Mouse (Mus musculus) ES-Bruce4 (cell line): ENCODE data around the gene Atp6v0a4. TPM values are rescaled to one million over a fixed set of nuclear protein-coding genes. Genes with fewer than 3 reads are reported as not detected.

Experiments
- H3K27ac ChIP-seq: 2 replicates; pipeline ENCODE4 v1.5.1; 2012; ENCODE audit warnings: low read length, inconsistent platforms; ENCODE audit not compliant: insufficient read depth
- H3K27me3 ChIP-seq: 2 replicates; pipeline ENCODE4 v1.6.1; 2012; ENCODE audit warnings: mild to moderate bottlenecking, low read length, inconsistent platforms; ENCODE audit not compliant: control insufficient read depth, poor library complexity, insufficient read depth, severe bottlenecking
- H3K36me3 ChIP-seq: 2 replicates; pipeline ENCODE4 v1.6.1; 2012; ENCODE audit warnings: inconsistent platforms, mild to moderate bottlenecking, low read length, moderate library complexity; ENCODE audit not compliant: control insufficient read depth, poor library complexity, insufficient read depth, severe bottlenecking
- H3K4me1 ChIP-seq: one replicate; pipeline ENCODE4 v1.8.1; 2011; ENCODE audit warnings: low read length; ENCODE audit not compliant: control insufficient read depth, insufficient read depth
- H3K4me3 ChIP-seq: 2 replicates; pipeline ENCODE4 v1.5.1; 2011; ENCODE audit warnings: low read depth, mild to moderate bottlenecking, low read length
- H3K9ac ChIP-seq: 2 replicates; pipeline ENCODE4 v1.6.1; 2012; ENCODE audit warnings: low read depth, mild to moderate bottlenecking, inconsistent platforms; ENCODE audit not compliant: poor library complexity, severe bottlenecking
- H3K9me3 ChIP-seq: replicated peaks from 2 replicates; pipeline ENCODE4 v1.6.1; 2012; ENCODE audit warnings: mild to moderate bottlenecking, low read length, inconsistent platforms; ENCODE audit not compliant: control insufficient read depth, poor library complexity, insufficient read depth, severe bottlenecking
- CTCF ChIP-seq: IDR thresholded peaks from one replicate; pipeline ENCODE4 v1.8.1; 2011; ENCODE audit warnings: low read depth, low read length
- EP300 ChIP-seq: IDR thresholded peaks from 2 replicates; pipeline ENCODE4 v1.6.1; 2011; ENCODE audit warnings: low read depth, low read length; ENCODE audit not compliant: insufficient read depth
- POLR2A ChIP-seq: IDR thresholded peaks from one replicate; pipeline ENCODE4 v1.8.1; 2011; ENCODE audit warnings: low read length; ENCODE audit not compliant: insufficient read depth
- polyA plus RNA-seq: library from polyadenylated mRNA; stranded (reverse); fragments of >200 nt; gene quantifications from 2 replicates; pipeline ENCODE4 v1.2.4, GENCODE M21; 2011; ENCODE audit warnings: low read depth; ENCODE audit not compliant: missing spikeins, insufficient read depth, insufficient read length

The Atp6v0a4 gene
- polyA plus RNA-seq, 1 experiment = 6.1 TPM

DNA sequence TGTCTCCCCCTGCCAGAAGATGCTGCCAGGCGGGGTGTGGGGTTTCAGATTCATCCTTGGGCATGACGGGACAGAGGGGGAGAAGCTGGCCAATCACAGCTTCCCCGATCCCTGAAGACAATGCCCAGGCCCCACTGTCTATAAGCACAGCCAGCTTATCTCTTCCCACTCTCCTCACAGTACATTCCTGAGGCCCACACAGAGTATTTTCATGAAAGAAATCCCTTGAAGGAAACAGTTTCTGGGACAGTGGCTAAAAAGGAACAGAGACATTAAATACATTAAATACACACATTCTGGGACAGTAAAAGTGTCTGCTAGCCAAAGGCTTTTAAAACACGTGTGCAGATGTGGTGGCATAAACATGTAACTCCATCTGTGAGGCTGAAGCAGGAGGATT, 44.0 kb downstream of the Atp6v0a4 start:
- no peaks in the 10 kb centered on the region for H3K9me3 ChIP-seq
- H3K27me3 ChIP-seq = no peaks in the 10 kb centered on the region
- no peaks in the 10 kb centered on the region for H3K36me3 ChIP-seq
- H3K27ac ChIP-seq = no peak overlapping the region
- no peak overlapping the region for H3K9ac ChIP-seq
- no peaks in the 10 kb centered on the region for H3K4me1 ChIP-seq
- TF ChIP-seq EP300 = no peak
- no peak for TF ChIP-seq POLR2A
- H3K4me3 ChIP-seq = no peak overlapping the region

DNA sequence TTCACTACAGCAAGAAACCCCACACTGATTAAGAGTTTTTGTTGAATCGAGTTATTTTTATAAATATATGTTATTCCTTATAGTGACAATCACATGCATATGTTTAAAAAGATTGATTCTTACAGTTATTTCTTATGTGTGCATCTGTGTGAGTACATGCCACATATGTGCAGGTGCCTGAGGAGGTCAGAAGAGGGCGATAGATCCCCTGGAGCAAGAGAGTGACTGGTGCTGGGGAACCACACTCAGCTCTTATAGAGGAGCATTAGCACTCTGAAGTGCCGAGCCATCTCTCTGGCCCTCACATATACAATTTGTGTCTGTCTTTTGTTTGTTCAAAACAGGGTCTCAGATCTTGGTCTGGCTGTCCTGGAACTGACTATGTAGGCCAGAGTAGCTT, 50.8 kb downstream of the Atp6v0a4 start:
- H3K27me3 ChIP-seq = no peaks in the 10 kb centered on the region
- H3K9me3 ChIP-seq = no peaks in the 10 kb centered on the region
- H3K27ac ChIP-seq = no peak overlapping the region
- no peak overlapping the region for H3K4me3 ChIP-seq
- H3K36me3 ChIP-seq = no peaks in the 10 kb centered on the region
- no peaks in the 10 kb centered on the region for H3K4me1 ChIP-seq
- TF ChIP-seq CTCF (peak; percentile 11), POLR2A (no peak)
- H3K9ac ChIP-seq = no peak overlapping the region

- no peak for TF ChIP-seq POLR2A
- no peak for TF ChIP-seq EP300
- no peak for TF ChIP-seq CTCF
- Histone ChIP-seq H3K27me3 (no peaks in the 10 kb centered on the region), H3K36me3 (no peaks in the 10 kb centered on the region), H3K4me3 (no peak overlapping the region), H3K9ac (no peak overlapping the region), H3K27ac (no peak overlapping the region), H3K4me1 (no peaks in the 10 kb centered on the region), H3K9me3 (no peaks in the 10 kb centered on the region)
These were observed 52.1 kb downstream of the Atp6v0a4 start for GRCm38 (mm10) chr6:38072137-38072796.

- Histone ChIP-seq H3K36me3 (no peaks in the 10 kb centered on the region), H3K9ac (no peak overlapping the region), H3K27me3 (no peaks in the 10 kb centered on the region), H3K9me3 (no peaks in the 10 kb centered on the region), H3K27ac (no peak overlapping the region), H3K4me1 (no peaks in the 10 kb centered on the region), H3K4me3 (no peak overlapping the region)
- TF ChIP-seq CTCF = no peak
- TF ChIP-seq EP300 = no peak
- no peak for TF ChIP-seq POLR2A
These were observed 53.1 kb downstream of the Atp6v0a4 start for GRCm38 (mm10) chr6:38071256-38071655.

DNA sequence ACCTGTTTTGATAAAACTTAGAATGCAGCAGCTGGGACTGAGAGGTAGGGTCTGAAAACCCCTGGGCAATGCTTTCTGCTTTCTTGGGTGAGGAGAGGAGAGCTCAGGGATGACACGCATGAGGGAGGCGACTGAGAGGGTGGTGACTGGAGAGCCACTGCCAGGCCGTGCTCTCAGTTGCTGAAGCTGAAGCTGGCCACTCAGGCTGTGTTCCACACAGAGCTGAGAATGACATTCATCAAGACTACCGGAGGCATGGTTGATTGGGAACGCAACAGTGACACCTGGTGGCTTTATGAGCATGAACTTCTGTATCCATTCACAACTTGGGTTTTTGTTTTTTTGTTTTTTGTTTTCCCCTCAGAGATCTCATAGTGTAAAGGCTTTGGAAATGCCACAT, 58.2 kb downstream of the Atp6v0a4 start:
- Histone ChIP-seq H3K9me3 (no peaks in the 10 kb centered on the region), H3K27me3 (no peaks in the 10 kb centered on the region), H3K27ac (no peak overlapping the region), H3K9ac (no peak overlapping the region), H3K4me1 (no peaks in the 10 kb centered on the region), H3K36me3 (no peaks in the 10 kb centered on the region), H3K4me3 (no peak overlapping the region)
- no peak for TF ChIP-seq POLR2A
- TF ChIP-seq EP300 = no peak
- peak; percentile 66 for TF ChIP-seq CTCF

DNA sequence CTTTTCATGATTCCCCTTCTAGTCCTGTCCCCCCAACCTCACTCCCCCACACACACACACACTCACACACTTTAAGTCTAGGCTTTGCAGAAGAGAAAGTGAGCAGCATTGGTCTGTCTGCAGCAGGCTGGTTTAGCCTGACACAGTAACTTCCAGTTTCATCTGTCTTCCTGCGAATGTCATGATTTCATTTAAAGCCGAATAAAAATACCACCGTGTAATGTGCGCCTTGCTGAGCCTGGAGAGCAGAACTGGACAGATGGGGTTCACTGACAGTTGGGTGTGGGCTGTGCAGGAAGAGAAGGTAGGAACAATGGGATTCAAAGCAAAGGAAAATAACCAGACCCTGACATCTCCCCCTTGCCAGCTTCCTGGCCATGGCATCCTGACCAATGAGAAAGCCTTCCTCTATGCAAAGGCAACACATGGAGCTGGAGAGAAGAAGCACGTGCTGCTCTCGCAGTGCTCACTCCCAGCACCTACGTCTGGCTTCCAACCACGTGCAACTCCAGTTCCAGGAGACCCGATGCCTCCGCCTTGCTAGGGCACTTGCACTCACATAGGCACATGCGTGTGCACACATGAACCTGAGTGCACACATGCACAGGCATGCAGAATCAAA, 58.8 kb downstream of the Atp6v0a4 start:
- Histone ChIP-seq H3K27me3 (no peaks in the 10 kb centered on the region), H3K9ac (no peak overlapping the region), H3K36me3 (no peaks in the 10 kb centered on the region), H3K9me3 (no peaks in the 10 kb centered on the region), H3K4me1 (no peaks in the 10 kb centered on the region), H3K4me3 (no peak overlapping the region), H3K27ac (no peak overlapping the region)
- TF ChIP-seq CTCF (no peak), EP300 (no peak), POLR2A (no peak)
